In the genomic region with DNA sequence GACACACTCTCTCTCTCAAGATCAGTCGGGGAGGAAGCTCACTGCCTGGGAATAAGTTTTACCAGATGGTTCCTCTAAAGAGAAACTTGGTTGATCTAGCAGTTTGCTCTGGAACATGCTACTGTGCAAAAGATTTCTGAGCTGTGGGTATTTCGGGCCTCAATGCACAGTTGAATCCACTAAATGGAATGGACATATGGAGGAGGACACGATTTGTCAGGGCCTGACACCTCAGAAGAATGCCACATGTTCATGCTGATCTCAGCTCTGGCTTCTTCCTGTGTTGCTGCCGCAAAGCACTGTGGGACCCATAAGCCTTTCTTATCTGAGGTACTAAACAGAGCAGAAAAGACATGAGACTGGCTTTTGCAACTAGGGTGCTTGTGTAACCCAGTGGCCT, we compare ENCODE assay signal across 24 mouse cellular contexts. TPM values are rescaled to one million over a fixed set of nuclear protein-coding genes. Genes with fewer than 3 reads are reported as not detected.
DNase-seq lines count a peak whose midpoint lies in the region; ATAC-seq lines count a peak whose summit lies in the region.
"Had no signal": no experiment of that assay in that cellular context is flagged by ENCODE, and none has a peak within 500 bp of the region (broad histone marks: within the 10 kb centered on the region; RNA-seq: fewer than 3 reads in every experiment).

No protein-coding gene starts in this region.

- peaks cover 2% of the 10 kb centered on the region for H3K27me3 ChIP-seq in forebrain, embryonic 11.5 days (ENCODE audit: control insufficient read depth, insufficient read depth, low read length)
- H3K27me3 ChIP-seq: CH12.LX; forebrain, embryonic 13.5 days; heart, embryonic 15.5 days had no signal

- H3K36me3 ChIP-seq in forebrain, embryonic 11.5 days (ENCODE audit: control insufficient read depth, insufficient read depth, low read length): no peaks in the 10 kb centered on the region
- H3K36me3 ChIP-seq: embryonic facial prominence, embryonic 13.5 days; heart, embryonic 15.5 days; hindbrain, embryonic 13.5 days had no signal

- no peaks in the 10 kb centered on the region for H3K4me1 ChIP-seq in forebrain, embryonic 11.5 days (replicated peaks; ENCODE audit: control insufficient read depth, insufficient read depth, low read length)
- H3K4me1 ChIP-seq: embryonic facial prominence, embryonic 13.5 days; forebrain, embryonic 13.5 days; heart, embryonic 15.5 days; hindbrain, embryonic 13.5 days had no signal

- no peak overlapping the region for H3K9ac ChIP-seq in forebrain, embryonic 11.5 days (ENCODE audit: low read length)
- H3K9ac ChIP-seq: embryonic facial prominence, embryonic 13.5 days; forebrain, embryonic 13.5 days; forebrain, postnatal 0 days; heart, embryonic 15.5 days; hindbrain, embryonic 13.5 days had no signal

- peak; percentile 2 to 22 for DNase-seq in left cerebral cortex, adult 9 months (ENCODE audit: low spot score in 2 of 2)
- no peak for DNase-seq in left cerebral cortex, adult 11 months (ENCODE audit: low spot score)
- peak; percentile 43 for DNase-seq in brain, adult 2 months (ENCODE audit: low read depth, low spot score)
- DNase-seq in frontal cortex, postnatal 14 days (ENCODE audit: low spot score in 2 of 2): peak; percentile 4 to 7
- peak; percentile 4 to 13 for DNase-seq in right cerebral cortex, postnatal 36 days (ENCODE audit: low spot score in 2 of 2)
- no peak for DNase-seq in forebrain, embryonic 11.5 days (ENCODE audit: low spot score)
- DNase-seq in thymus, postnatal 0 days (ENCODE audit: low spot score): no peak
- DNase-seq: adrenal gland, postnatal 14 days; cerebellum, adult 2 months; cerebellum, postnatal 14 days; forebrain, postnatal 0 days; gastrocnemius, postnatal 14 days; heart, adult 2 months; heart, postnatal 14 days had no signal

- 86% methylated on average over 4 of the region's 4 CpGs for WGBS in forebrain, embryonic 11.5 days

- H3K4me3 ChIP-seq in forebrain, embryonic 11.5 days (ENCODE audit: low read depth, low read length): no peak overlapping the region
- H3K4me3 ChIP-seq: embryonic facial prominence, embryonic 13.5 days; forebrain, embryonic 13.5 days; heart, adult 2 months; heart, embryonic 15.5 days; hindbrain, embryonic 13.5 days had no signal

- H3K27ac ChIP-seq in forebrain, embryonic 11.5 days (ENCODE audit: low read depth, low read length): no peak overlapping the region
- H3K27ac ChIP-seq: embryonic facial prominence, embryonic 13.5 days; forebrain, embryonic 13.5 days; heart, adult 2 months; heart, embryonic 15.5 days; hindbrain, embryonic 13.5 days; hindbrain, postnatal 0 days had no signal

- no peak overlapping the region for H3K4me2 ChIP-seq in forebrain, embryonic 11.5 days (ENCODE audit: low read depth, low read length, severe bottlenecking)
- H3K4me2 ChIP-seq: embryonic facial prominence, embryonic 13.5 days; forebrain, embryonic 13.5 days; heart, embryonic 11.5 days; heart, embryonic 15.5 days; hindbrain, embryonic 13.5 days had no signal

- no peaks in the 10 kb centered on the region for H3K9me3 ChIP-seq in forebrain, embryonic 11.5 days (ENCODE audit: control insufficient read depth, low read length)
- H3K9me3 ChIP-seq: embryonic facial prominence, embryonic 13.5 days; forebrain, embryonic 13.5 days; heart, embryonic 15.5 days; hindbrain, embryonic 13.5 days had no signal

- no peak for ATAC-seq in forebrain, embryonic 11.5 days (replicated peaks; ENCODE audit: low FRiP score)
- ATAC-seq: activated CD4-positive, CD25-positive, alpha-beta regulatory T cell, adult 4 months; forebrain, embryonic 13.5 days; forebrain, postnatal 0 days; hindbrain, postnatal 0 days; Patski had no signal

RNA-seq across cellular contexts. Expression of gene Vsig1, which starts 15.6 kb away (rescaled TPM):
- not detected in 2 replicates for polyA plus RNA-seq in forebrain, embryonic 11.5 days (2014; fragmentation: Nextera tagmentation; extraction: Ambion mirVana)
- 0.14 and 0.20 TPM in 2 replicates for polyA plus RNA-seq in thymus, postnatal 0 days (2015; fragmentation: Nextera tagmentation; extraction: Ambion mirVana)
- polyA plus RNA-seq: activated CD4-positive, CD25-positive, alpha-beta regulatory T cell, adult 4 months; cortical plate, adult 2 months; embryonic facial prominence, embryonic 13.5 days; forebrain, embryonic 13.5 days; heart, embryonic 11.5 days; hindbrain, embryonic 13.5 days; hindbrain, postnatal 0 days; Patski had no signal

Comparison
In these comparisons a context has a peak if more than half of its experiments do, and no peak if none do; other contexts are left out.
1. DNase-seq: peak in left cerebral cortex, adult 9 months (2 of 2), brain, adult 2 months (single experiment), frontal cortex, postnatal 14 days (2 of 2) and right cerebral cortex, postnatal 36 days (2 of 2); none in left cerebral cortex, adult 11 months (single experiment), forebrain, embryonic 11.5 days (single experiment) and thymus, postnatal 0 days (single experiment).